Mouse (Mus musculus) erythroblast, embryonic 14.5 days (primary cell): ENCODE data around the gene Lpar2. TPM values are rescaled to one million over a fixed set of nuclear protein-coding genes. Genes with fewer than 3 reads are reported as not detected.

ENCODE experiments used
- H3K27me3 ChIP-seq: 2 replicates; pipeline ENCODE4 v1.6.1; 2012; ENCODE audit warnings: inconsistent platforms; ENCODE audit not compliant: control insufficient read depth
- H3K36me3 ChIP-seq: 2 replicates; pipeline ENCODE4 v1.6.1; 2012; ENCODE audit warnings: mild to moderate bottlenecking, inconsistent platforms; ENCODE audit not compliant: control insufficient read depth
- H3K4me1 ChIP-seq: 2 replicates; pipeline ENCODE4 v1.6.1; 2012; ENCODE audit warnings: inconsistent platforms; ENCODE audit not compliant: control insufficient read depth
- H3K4me3 ChIP-seq: replicated peaks from 2 replicates; pipeline ENCODE3; 2012; ENCODE audit warnings: moderate library complexity, mild to moderate bottlenecking, inconsistent platforms
- H3K9me3 ChIP-seq: 2 replicates; pipeline ENCODE4 v1.6.1; 2012; ENCODE audit warnings: low read length, inconsistent platforms, mixed read lengths; ENCODE audit not compliant: control insufficient read depth
- GATA1 ChIP-seq: IDR thresholded peaks from 2 replicates; pipeline ENCODE4 v1.6.1; 2012; ENCODE audit warnings: low read length, inconsistent platforms, mixed read lengths
- TAL1 ChIP-seq: IDR thresholded peaks from 3 replicates; pipeline ENCODE4 v1.6.1; 2012; ENCODE audit warnings: low read length, inconsistent platforms, mixed read lengths
- polyA plus RNA-seq: library from polyadenylated mRNA; stranded (reverse); fragments of >175 nt; gene quantifications from 2 replicates; pipeline ENCODE4 v1.2.3, GENCODE M21; 2012

Lpar2 gene
- polyA plus RNA-seq, 1 experiment, result 0.01 TPM

DNA sequence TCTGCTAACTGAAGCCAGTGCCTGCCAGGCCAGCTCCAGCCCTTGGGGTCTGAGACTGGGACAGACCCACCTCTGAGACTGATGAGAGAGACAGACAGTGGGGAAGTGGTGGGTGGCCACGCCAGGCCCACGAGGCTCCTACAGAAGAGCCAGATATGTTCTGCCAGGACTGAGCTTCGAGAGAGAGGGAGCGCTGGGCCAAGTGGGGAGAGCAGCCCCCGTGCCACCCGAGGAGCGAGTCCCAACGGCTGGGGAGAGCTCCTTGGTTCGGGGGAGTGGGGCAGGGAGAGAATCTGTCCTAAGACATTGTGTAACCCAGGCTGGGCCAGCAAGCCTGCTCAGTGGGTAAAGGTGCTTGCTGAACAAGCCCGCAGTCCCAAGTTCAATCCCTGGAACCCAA, 54.7 kb downstream of the Lpar2 start:
- H3K4me3 ChIP-seq, result no peak overlapping the region
- TF ChIP-seq TAL1 (no peak), GATA1 (no peak)
- peaks cover 37% of the 10 kb centered on the region for H3K27me3 ChIP-seq
- H3K4me1 ChIP-seq, result peaks cover 6% of the 10 kb centered on the region
- no peaks in the 10 kb centered on the region for H3K36me3 ChIP-seq
- H3K9me3 ChIP-seq, result peaks cover 14% of the 10 kb centered on the region

- peaks cover 41% of the 10 kb centered on the region for H3K27me3 ChIP-seq
- TF ChIP-seq GATA1 (no peak), TAL1 (no peak)
- H3K9me3 ChIP-seq, result peaks cover 19% of the 10 kb centered on the region
- H3K36me3 ChIP-seq, result no peaks in the 10 kb centered on the region
- H3K4me3 ChIP-seq, result no peak overlapping the region
- peaks cover 10% of the 10 kb centered on the region for H3K4me1 ChIP-seq
Measured at GRCm38 (mm10) chr8:69877396-69877795, 55.2 kb downstream of the Lpar2 start.

DNA sequence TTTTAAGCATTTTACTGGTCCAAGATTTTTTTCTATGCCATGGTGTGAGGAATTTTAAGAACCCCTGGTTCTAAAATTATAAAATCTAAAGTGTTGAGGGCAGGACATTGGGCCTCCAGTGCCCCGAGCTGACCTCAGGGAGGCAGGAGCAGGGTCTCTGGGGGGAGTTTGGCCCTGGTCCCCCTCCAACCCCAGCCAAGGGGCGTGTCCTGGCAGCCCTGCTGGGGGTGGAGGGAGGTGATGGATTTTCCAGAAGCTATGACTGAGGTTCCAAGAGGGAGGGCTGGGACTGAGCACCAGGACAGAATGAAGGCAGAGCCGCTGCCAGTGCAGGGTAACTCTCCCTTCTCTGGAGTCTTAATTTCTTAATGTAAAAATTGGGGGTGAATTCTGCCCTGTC, 55.8 kb downstream of the Lpar2 start:
- H3K4me1 ChIP-seq, result peaks cover 13% of the 10 kb centered on the region
- H3K4me3 ChIP-seq, result no peak overlapping the region
- no peaks in the 10 kb centered on the region for H3K36me3 ChIP-seq
- no peak for TF ChIP-seq GATA1
- TF ChIP-seq TAL1, result no peak
- H3K27me3 ChIP-seq, result peaks cover 47% of the 10 kb centered on the region
- H3K9me3 ChIP-seq, result peaks cover 25% of the 10 kb centered on the region

DNA sequence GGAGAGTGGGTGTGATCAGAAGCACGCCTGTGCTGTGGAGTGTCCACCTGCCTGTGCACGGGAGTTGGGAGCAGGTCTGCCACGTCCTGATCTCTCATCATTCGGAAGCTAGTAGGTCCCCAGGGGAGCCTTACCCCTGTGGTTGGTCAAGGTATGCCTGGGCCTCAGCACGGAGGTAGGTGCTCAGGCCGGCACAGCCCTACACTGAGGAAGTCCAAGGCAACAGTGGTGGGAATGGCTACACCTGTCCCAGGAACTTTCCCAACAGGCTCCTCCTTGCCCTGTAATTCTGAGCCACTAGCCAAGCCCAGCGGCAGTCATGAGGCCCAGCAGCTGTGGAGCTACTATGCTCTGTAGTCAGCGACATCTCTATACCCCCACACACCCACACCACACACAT, 57.4 kb downstream of the Lpar2 start:
- H3K27me3 ChIP-seq, result peaks cover 64% of the 10 kb centered on the region
- H3K36me3 ChIP-seq, result no peaks in the 10 kb centered on the region
- no peak for TF ChIP-seq TAL1
- TF ChIP-seq GATA1, result no peak
- peaks cover 29% of the 10 kb centered on the region for H3K9me3 ChIP-seq
- peaks cover 13% of the 10 kb centered on the region for H3K4me1 ChIP-seq
- H3K4me3 ChIP-seq, result no peak overlapping the region

Other genes starting within 250 kb of the Lpar2 start
- 0.11 and 0.16 TPM in 2 replicates for gene Zfp868, start 196.9 kb upstream of the Lpar2 start, polyA plus RNA-seq
- gene Zfp964, start 167.9 kb upstream of the Lpar2 start, polyA plus RNA-seq, result not detected in 2 replicates
- gene Zfp869, start 111.7 kb upstream of the Lpar2 start, polyA plus RNA-seq, result 0.08 and 0.14 TPM in 2 replicates
- 0.10 TPM in 1 of 2 replicates, not detected in the other for gene Zfp963, start 72.5 kb upstream of the Lpar2 start, polyA plus RNA-seq
- gene Gm20422, start 47.5 kb upstream of the Lpar2 start, polyA plus RNA-seq, result not detected in 2 replicates
- 2.2 and 2.3 TPM in 2 replicates for gene Atp13a1, start 31.3 kb upstream of the Lpar2 start, polyA plus RNA-seq
- 0.07 and 0.09 TPM in 2 replicates for gene Zfp866, start 31.3 kb upstream of the Lpar2 start, polyA plus RNA-seq
- 0.22 and 0.32 TPM in 2 replicates for gene Gmip, start 13.8 kb upstream of the Lpar2 start, polyA plus RNA-seq
- 0.13 and 0.24 TPM in 2 replicates for gene Pbx4, start 10.1 kb downstream of the Lpar2 start, polyA plus RNA-seq
- gene Cilp2, start 65.3 kb downstream of the Lpar2 start, polyA plus RNA-seq, result not detected in 2 replicates
- 0.10 and 0.18 TPM in 2 replicates for gene Tssk6, start 79.8 kb downstream of the Lpar2 start, polyA plus RNA-seq
- 18.1 and 19.7 TPM in 2 replicates for gene Ndufa13, start 80.1 kb downstream of the Lpar2 start, polyA plus RNA-seq
- gene Yjefn3, start 80.3 kb downstream of the Lpar2 start, polyA plus RNA-seq, result 0.17 and 0.58 TPM in 2 replicates
- gene Gatad2a, start 174.0 kb downstream of the Lpar2 start, polyA plus RNA-seq, result 5.9 and 8.1 TPM in 2 replicates
- 1.5 TPM in 2 replicates for gene Mau2, start 220.3 kb downstream of the Lpar2 start, polyA plus RNA-seq
- gene Sugp1, start 220.4 kb downstream of the Lpar2 start, polyA plus RNA-seq, result 4.0 TPM in 2 replicates